Mouse (Mus musculus) CH12.LX (cell line): Measurements from ENCODE around the gene Zfp830.

Experiments used
- CTCF ChIP-seq, 2 experiments: IDR thresholded peaks in 1 of 2; conservative IDR thresholded peaks in 1 of 2; 2 replicates each; pipeline ENCODE4 v1.5.1; 2011 to 2012; ENCODE audit warnings: low read depth in 2 of 2, low read length in 2 of 2, improper control_type of control experiment in 1 of 2, inconsistent platforms in 1 of 2, mild to moderate bottlenecking in 1 of 2, moderate library complexity in 1 of 2
- EP300 ChIP-seq: IDR thresholded peaks from 2 replicates; pipeline ENCODE4 v1.6.1; 2011; ENCODE audit warnings: low read length, improper control_type of control experiment
- NRF1 ChIP-seq: IDR thresholded peaks from 2 replicates; pipeline ENCODE4 v1.6.1; 2014; ENCODE audit warnings: low read depth, mild to moderate bottlenecking, inconsistent platforms, low read length, improper control_type of control experiment, moderate library complexity
- POLR2A ChIP-seq: IDR thresholded peaks from 2 replicates; pipeline ENCODE4 v1.6.1; 2011; ENCODE audit warnings: low read depth, mild to moderate bottlenecking, improper control_type of control experiment, low read length
- UBTF ChIP-seq: IDR thresholded peaks from 2 replicates; pipeline ENCODE4 v1.6.1; 2012; ENCODE audit warnings: low read depth, mild to moderate bottlenecking, inconsistent platforms, low read length, improper control_type of control experiment, moderate library complexity
- USF1 ChIP-seq: IDR thresholded peaks from 2 replicates; pipeline ENCODE4 v1.6.1; 2014; ENCODE audit warnings: low read depth, mild to moderate bottlenecking, inconsistent platforms, low read length, improper control_type of control experiment
- ZC3H11A ChIP-seq: IDR thresholded peaks from 2 replicates; pipeline ENCODE4 v1.6.1; 2012; ENCODE audit warnings: low read depth, mild to moderate bottlenecking, inconsistent platforms, low read length, improper control_type of control experiment
- ZNF384 ChIP-seq: IDR thresholded peaks from 2 replicates; pipeline ENCODE4 v1.6.1; 2012; ENCODE audit warnings: low read depth, low read length, improper control_type of control experiment, inconsistent platforms

DNA sequence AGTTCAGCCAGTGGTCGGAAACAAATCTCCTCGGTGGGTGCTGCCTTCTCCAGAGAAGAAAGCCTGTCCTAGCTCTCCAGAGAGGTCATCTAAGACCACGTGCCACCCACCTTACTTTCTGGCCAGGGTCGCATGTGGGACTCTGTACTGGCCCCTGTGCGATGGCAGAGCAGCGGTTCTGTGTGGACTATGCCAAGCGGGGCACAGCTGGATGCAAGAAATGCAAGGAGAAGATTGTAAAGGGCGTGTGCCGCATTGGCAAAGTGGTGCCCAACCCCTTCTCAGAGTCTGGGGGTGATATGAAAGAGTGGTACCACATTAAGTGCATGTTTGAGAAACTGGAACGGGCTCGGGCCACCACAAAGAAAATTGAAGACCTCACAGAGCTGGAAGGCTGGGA lies 19.3 kb downstream of the Zfp830 start:
- TF ChIP-seq ZC3H11A (no peak), UBTF (no peak), ZNF384 (no peak), NRF1 (no peak), EP300 (no peak), CTCF (conservative IDR thresholded peaks at IDR 0.05 in 1 of 2, IDR thresholded peaks at IDR 0.05 in 1 of 2; ENCODE audit: low read depth in 2 of 2, low read length in 2 of 2) (no peak), USF1 (no peak), POLR2A (no peak)
